Mouse (Mus musculus): ENCODE results near the gene Wdr83. TPM values are rescaled to one million over a fixed set of nuclear protein-coding genes. Genes with fewer than 3 reads are reported as not detected.

Wdr83 gene
- 8.1 and 13.9 TPM in 2 replicates for total RNA-seq (2023)

DNA sequence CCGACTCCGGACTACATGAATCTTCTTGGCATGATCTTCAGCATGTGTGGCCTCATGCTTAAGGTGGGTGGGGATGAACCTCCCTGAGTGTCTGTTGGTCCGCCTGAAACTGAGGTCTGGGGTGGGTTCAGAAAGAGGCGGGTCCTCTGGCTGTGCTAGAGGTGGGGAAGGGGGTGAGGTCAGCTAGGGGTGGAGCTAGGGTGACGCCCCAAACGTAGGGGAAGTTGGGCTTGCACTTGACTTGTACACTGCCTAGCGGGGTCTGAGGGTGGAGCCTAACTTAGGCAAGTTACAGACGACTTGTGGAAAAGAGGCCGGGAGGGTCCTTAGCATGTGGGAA is at the start of gene Wdr83:
Gene Wdr83, minus strand, starts transcription at position 91 of the 340 bp plus-strand sequence.

DNA sequence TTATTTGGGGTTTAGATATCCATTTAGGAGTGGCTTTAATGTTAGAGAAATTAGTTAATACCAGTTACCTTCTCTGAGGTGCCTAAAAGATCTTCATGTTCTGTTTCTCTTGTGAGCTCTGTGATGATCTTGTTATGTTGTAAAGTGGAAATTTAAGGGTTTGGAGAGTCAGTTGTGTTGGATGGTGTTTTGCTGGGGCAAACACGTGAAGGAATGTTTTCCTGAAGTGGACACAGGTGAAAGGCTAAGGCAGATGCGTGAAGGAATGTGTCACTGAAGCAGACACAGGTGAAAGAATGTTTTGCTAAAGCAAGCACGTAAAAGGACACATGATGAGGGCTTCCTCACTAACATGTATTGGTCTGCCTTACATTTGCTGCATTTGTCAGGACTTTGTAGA is 41.9 kb upstream of the Wdr83 start, which contains the start of gene Zfp791:
Gene Zfp791, minus strand, starts transcription at position 101 of the 400 bp plus-strand sequence.

DNA sequence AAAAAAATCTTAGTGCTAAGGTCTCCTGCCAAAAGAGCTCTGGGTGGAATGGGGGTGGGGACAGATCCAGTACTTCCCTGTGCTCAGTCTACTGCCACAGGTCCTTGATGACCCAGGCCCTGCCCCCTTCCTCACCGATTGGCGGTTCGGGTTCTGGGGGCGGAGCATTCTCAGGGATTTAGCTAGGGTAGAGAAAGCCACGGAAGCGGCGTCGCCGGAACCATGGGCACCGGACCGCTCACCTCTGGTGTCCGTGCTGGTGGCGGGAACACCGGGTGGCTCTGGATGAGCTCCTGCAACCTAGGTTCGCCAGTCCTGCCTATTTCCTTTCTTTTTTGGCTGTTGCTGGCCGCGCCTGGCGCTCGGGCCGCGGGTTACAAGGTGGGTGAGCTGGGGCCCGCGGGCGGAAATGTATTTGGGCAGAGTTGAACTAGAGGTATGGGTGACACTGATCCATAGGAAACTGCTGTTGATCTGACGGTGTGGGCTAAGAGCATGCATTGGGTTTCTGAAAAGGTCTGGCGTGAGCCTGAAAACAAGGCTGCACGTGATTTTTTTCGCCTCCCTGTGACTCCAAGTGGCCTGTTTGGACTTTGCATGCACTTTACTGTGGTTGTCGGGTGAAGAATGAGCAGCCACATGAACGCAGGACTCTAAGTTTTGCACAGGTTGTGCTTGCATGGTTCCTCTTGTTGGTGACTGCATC is 2.2 kb upstream of the Wdr83 start, which contains the start of gene Man2b1:
Gene Man2b1, plus strand, starts transcription at position 163 of the 706 bp plus-strand sequence.

DNA sequence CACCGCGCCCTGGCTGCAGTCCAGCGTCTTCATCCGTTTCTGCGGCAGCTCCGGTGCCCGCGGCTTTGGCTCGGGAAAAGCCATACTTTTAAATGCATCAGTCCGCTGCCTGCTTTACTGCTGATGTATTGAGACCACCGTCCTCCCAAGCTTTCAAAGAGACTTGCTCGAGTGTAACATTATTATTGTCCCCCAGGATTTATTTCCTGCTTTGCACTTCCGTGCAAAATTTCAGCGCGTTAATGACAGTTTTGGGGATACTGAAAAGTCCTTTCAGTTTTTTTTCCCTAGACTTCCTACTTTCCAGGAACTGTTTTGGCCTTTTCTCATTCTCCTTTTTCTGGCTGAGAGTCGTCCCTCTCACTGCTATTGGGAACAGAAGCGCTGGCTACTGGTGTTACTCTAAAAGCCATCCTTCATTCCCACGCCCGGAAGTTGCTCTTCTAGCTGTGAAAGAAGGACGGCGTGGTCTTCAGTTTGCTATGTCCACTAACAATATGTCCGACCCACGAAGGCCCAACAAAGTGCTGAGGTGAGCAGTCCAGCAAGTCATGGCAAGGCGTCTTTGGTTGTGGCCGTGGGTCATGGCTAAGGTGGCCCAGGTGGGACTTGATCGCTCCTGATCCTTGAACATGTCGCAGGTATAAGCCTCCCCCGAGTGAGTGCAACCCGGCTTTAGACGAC is 432 bp downstream of the Wdr83 start, which contains the start of gene Wdr83os:
Gene Wdr83os, plus strand, starts transcription at position 209 of the 684 bp plus-strand sequence.

DNA sequence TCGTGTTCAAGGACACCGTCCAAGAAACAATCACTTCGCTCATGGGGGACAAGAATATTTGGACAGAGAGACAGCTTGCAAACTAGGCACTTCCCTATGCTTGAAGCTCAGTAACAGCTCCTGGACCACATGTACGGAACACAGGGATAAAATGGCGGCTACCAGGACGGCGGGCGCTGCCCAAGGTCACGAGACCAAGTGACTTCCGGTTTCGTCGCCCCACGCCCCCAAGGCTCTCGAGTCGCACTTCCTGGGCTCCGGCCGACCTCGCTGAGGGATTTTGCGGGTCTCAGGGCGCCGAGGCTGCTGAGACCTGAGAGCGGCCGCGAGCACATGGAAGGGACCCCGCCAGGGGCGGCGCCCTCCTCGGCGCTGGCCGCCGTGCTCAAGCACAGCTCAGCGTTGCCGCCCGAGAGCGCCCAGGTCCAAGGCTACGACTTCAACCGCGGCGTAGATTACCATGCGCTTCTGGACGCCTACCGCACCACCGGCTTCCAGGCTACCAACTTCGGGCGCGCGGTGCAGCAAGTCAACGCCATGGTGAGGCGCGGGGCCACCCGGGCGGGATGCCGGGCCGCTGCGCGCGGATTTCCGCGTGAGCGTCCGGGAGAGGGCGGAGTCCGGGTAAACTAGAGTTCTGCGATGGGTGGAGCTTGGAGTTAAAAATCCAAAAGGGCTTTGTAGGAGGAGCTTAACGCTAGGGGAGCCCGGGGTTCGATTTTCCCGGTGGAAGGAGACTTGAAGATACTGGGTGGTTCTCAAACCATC is 9.4 kb downstream of the Wdr83 start, which contains the start of gene Dhps:
Gene Dhps, plus strand, starts transcription at position 244 of the 768 bp plus-strand sequence.

DNA sequence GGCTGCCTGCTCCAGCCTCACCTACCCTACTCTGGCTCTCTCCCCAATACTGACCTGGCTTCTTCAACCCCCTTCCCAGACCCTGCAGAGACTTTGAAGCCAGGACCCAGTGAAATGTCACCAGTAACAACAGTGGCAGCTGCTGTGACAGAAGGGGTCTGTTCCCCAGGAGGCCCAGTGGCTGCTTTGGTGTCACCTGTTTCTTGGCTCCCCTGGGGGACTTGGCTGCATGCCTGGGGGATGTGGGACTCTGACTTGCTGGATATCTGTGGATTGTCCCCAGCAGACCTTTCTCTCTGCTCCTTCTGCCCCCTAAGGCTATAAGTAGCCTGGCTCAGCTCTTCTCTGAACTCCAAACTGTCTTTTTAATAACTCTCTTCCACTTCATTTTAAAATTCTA is 13.1 kb downstream of the Wdr83 start, which contains the start of gene Gm5741:
Gene Gm5741, minus strand, starts transcription at position 1 of the 400 bp plus-strand sequence.

DNA sequence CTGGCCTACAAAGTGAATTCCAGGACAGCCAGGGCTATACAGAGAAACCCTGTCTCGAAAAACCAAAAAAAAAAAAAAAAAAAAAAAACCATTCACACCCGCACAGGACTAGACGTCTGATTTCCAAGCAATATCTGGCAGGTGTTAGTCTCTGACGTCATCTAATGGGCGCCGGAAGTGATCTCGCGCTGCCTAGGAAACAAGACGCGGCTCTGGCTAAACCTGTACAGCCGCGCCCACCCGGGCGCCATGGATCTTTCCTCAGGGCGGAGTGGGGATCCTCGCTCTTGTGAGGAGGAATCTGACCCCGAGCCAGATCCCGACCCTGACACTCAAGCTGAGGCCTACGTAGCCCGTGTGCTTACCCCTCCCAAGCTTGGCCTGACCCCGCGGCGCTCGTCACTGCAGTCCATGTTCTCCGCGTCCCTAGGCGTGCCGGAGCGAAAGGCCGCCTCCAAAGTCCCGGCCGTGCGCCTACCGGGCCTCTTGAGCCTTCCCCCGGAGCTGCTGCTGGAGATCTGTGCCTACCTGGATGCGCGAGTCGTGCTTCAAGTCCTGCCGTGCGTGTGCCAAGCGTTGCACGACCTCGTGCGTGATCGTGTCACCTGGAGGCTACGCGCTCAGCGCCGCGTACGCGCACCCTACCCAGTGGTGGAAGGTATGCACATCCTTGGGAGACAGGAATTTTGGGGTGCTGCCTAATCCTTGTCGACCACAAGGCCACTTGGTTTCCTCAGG is 21.1 kb downstream of the Wdr83 start, which contains the start of gene Fbxw9:
Gene Fbxw9, plus strand, starts transcription at position 177 of the 738 bp plus-strand sequence.

DNA sequence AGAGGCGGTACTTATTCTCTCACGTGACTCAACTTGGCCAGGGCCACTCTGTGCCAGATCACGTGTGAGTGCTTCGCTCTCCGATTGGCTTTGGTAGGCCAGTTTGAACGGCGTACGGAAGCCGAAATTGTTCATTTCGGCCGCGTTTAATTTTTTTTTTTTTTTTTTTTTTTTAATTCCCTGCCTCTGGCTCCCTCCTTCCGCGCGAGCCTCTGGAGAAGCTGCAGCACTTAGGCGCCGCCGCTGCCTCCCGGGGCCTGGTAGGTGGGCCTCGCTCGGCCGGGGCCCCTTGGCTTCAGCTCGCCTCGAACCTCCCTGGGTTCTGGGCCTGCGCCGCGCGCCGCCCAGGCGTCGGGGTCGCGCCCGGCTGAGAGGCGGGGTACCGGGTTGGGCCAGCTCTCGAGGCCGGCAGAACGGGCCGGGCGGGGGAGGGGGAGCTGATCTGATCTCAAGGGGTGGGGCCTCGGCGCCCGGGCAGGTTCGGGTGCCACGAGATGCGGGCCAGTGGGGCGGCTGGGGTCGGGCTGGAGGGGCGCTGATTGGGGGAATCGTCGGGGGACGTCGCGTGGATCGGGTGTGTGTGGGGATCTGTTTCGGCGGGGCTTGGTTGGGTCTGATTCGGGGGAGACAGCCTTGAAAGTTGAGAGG is 44.3 kb downstream of the Wdr83 start, which contains the start of gene Tnpo2:
Gene Tnpo2, plus strand, starts transcription at position 198 of the 648 bp plus-strand sequence.

DNA sequence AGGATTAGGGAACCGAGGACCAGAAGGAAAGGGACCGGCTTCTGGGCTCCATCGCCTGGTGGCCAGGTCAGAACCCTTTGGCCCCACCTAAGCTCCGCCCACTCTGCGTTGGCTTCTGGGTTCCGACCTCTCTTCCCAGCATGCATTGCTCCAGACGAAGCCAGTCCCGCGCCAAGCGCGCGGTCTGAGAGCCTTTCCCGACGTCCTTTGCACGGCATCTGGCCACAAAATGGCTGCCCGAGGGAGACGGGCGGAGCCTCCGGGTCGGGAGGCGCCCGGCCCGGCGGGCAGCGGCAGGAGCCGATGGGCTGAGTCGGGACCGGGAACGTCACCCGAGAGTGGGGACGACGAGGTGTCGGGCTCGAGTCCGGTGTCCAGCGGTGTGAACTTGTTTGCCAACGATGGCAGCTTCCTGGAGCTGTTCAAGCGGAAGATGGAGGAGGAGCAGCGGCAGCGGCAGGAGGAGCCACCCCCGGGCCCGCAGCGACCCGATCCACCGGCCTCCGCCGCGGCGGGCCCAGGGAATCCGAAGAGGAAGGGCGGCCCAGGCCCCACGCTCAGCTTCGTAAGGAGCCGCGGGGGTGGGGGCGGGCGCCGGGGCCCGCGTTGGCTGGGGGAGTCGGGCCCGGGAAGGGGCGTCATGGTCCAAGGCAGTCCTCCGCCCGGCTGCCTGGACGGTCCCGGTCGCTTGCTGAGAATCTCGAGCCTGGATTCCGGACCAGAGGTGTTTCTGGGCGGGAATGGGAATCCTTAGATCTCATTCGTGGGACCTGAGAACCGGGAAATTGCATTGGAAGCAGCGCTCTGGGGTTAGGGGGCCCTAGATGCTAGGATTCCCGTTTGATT is 54.2 kb downstream of the Wdr83 start, which contains the start of gene Trir:
Gene Trir, plus strand, starts transcription at position 154 of the 846 bp plus-strand sequence.

DNA sequence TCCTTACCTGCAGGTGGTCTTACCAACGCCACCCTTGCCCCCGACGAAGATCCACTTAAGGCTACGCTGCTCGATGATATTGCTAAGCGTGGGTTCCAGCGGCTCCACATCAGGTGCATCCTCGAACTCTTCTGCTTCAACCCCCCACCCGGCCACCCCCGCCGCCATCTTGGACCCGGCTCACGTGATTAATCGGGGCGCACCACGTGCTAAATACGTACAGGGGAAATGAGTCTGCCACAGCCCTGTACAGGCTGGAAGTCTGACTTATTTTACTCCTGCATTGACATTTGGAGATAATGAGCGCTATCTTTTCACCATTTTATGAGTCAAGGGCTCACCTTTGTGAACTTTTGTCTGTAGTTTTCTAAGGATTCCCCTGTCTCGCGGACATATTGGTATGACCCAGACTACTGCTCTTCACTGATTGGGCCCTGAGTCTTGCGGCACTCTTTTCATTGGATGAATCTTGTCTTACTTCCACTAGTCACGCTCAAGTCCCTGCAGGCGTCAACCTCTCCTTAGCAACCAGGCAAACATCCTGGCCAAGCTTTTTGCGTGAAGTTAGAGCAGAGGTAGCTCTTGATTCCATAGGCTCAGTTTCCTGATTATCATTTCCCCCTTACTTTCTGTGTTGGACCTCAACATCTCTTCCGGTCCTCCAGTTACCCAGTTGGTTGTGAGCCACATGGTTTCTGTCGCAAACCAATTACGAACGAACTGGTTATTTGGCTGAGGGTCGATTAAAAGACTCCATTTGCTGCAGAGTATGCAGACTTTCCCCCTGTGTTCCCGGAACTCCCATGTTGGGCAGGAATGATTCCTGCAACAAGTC is 55.8 kb downstream of the Wdr83 start, which contains the start of gene Asna1:
Gene Asna1, minus strand, starts transcription at position 184 of the 835 bp plus-strand sequence.

Other genes with a start within 250 kb of the Wdr83 start
- 4.2 and 5.3 TPM in 2 replicates for gene Gadd45gip1, start 249.8 kb downstream of the Wdr83 start, total RNA-seq (2023)
- 23.0 and 25.5 TPM in 2 replicates for gene Rad23a, start 240.6 kb downstream of the Wdr83 start, total RNA-seq (2023)
- 301 and 316 TPM in 2 replicates for gene Calr, start 234.4 kb downstream of the Wdr83 start, total RNA-seq (2023)
- 26.9 and 37.7 TPM in 2 replicates for gene Farsa, start 224.3 kb downstream of the Wdr83 start, total RNA-seq (2023)
- gene Syce2, start 209.2 kb downstream of the Wdr83 start, total RNA-seq (2023), result 7.3 and 11.1 TPM in 2 replicates
- gene Gcdh, start 187.4 kb downstream of the Wdr83 start, total RNA-seq (2023), result 5.3 and 5.7 TPM in 2 replicates
- 1.0 TPM in 1 of 2 replicates, not detected in the other for gene Klf1, start 179.4 kb downstream of the Wdr83 start, total RNA-seq (2023)
- gene Dnase2a, start 172.7 kb downstream of the Wdr83 start, total RNA-seq (2023), result 15.4 and 20.9 TPM in 2 replicates
- gene Mast1, start 143.9 kb downstream of the Wdr83 start, total RNA-seq (2023), result 0.09 and 0.70 TPM in 2 replicates
- not detected in 2 replicates for gene Rtbdn, start 134.3 kb downstream of the Wdr83 start, total RNA-seq (2023)
- gene Gm49661, start 111.9 kb downstream of the Wdr83 start, total RNA-seq (2023), result not detected in 2 replicates
- 32.5 and 39.5 TPM in 2 replicates for gene Prdx2, start 111.7 kb downstream of the Wdr83 start, total RNA-seq (2023)
- 19.9 and 24.8 TPM in 2 replicates for gene Rnaseh2a, start 111.5 kb downstream of the Wdr83 start, total RNA-seq (2023)
- 1,149 and 1,207 TPM in 2 replicates for gene Junb, start 102.6 kb downstream of the Wdr83 start, total RNA-seq (2023)
- 0.54 and 1.8 TPM in 2 replicates for gene Hook2, start 90.7 kb downstream of the Wdr83 start, total RNA-seq (2023)
- gene Best2, start 66.8 kb downstream of the Wdr83 start, total RNA-seq (2023), result not detected in 2 replicates
- gene Asna1, start 56.0 kb downstream of the Wdr83 start, total RNA-seq (2023), result 53.9 and 55.6 TPM in 2 replicates
- 154 and 161 TPM in 2 replicates for gene Trir, start 54.5 kb downstream of the Wdr83 start, total RNA-seq (2023)
- gene Tnpo2, start 44.4 kb downstream of the Wdr83 start, total RNA-seq (2023), result 28.2 and 28.5 TPM in 2 replicates
- gene Fbxw9, start 21.3 kb downstream of the Wdr83 start, total RNA-seq (2023), result 4.7 and 10.4 TPM in 2 replicates
- not detected in 2 replicates for gene Gm5741, start 13.3 kb downstream of the Wdr83 start, total RNA-seq (2023)
- gene Dhps, start 9.5 kb downstream of the Wdr83 start, total RNA-seq (2023), result 37.9 and 52.8 TPM in 2 replicates
- 28.6 and 31.0 TPM in 2 replicates for gene Wdr83os, start 566 bp downstream of the Wdr83 start, total RNA-seq (2023)
- gene Man2b1, start 2.0 kb upstream of the Wdr83 start, total RNA-seq (2023), result 289 and 376 TPM in 2 replicates
- not detected in 2 replicates for gene Zfp791, start 41.8 kb upstream of the Wdr83 start, total RNA-seq (2023)
- not detected in 2 replicates for gene Cks1brt, start 70.6 kb upstream of the Wdr83 start, total RNA-seq (2023)
- not detected in 2 replicates for gene Olfr371, start 144.7 kb upstream of the Wdr83 start, total RNA-seq (2023)
- gene Orc6, start 218.3 kb upstream of the Wdr83 start, total RNA-seq (2023), result 32.2 and 43.4 TPM in 2 replicates
- 82.6 and 92.7 TPM in 2 replicates for gene Vps35, start 218.5 kb upstream of the Wdr83 start, total RNA-seq (2023)